Mouse (Mus musculus) c-Kit-positive CD71-positive TER-119-positive erythroid progenitor cells, embryonic 14.5 days (primary cell): ENCODE results near the gene Hbs1l.
"Not testable (repeated sequence)": the region's sequence is repeated elsewhere in the genome, so short reads cannot be mapped to it uniquely, and the experiment has no call there.

Experiments used
- DNase-seq: peaks from one replicate; pipeline ENCODE4 v3.0.0-alpha.2; 2013; ENCODE audit warnings: low spot score

The Hbs1l gene

DNA sequence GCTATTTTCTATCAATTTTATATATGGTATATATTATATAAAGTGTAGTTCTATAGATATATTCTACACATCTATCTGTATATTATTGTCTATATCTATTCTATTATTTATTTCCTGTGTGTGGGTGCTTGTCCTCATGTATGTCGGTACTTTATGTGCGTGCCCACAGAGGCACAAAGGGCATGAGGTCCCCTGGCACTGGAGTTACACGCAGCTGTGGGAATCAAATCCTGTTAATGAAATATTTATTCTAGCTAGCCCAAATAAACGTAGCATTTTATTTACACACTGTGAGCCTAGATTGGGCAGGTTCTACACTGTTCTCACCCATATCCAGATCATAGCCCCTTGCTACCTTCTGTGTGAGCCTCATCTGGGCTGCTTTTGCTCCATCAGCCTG lies 63.3 kb downstream of the Hbs1l start:
- DNase-seq = no peak

DNA sequence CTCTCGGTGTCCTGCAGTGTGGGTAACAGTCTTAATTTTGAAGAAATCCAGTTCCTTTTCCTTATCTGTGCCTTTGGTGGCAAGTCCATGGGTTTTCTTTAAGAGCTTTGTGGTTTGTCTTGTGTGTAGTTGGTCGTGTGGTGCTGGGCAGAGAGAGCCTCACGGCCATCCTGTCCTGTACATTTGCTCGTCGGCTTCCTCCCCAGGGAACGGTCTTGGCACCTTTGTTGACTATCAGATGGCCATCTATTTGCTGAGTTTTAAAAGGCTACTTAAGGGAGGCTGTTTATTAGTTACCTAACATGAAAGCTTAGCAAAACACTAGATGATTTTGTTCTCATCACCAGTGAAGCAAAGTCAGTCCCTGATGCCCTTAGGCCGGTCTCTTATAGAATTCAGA lies 66.1 kb downstream of the Hbs1l start:
- no peak for DNase-seq

DNA sequence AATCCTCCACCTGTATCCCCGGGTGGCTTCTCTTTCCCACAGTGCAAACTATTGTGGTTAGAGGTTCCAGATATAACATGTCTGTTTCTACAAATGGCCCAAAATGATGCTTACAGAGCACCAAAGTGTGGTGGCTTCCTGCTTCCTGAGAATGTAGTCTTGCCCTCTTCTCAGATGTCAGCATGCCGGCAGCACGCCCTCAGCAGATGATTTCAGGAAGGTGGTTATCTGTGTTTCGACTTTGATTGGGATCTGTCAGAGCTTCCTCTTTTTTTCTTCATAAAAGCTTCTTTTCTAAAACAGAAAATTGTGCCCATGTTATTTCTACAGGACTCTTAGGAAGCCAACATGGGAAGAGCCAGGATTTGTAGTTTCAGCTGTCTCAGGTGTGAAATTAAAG lies 67.5 kb downstream of the Hbs1l start:
- no peak for DNase-seq

DNA sequence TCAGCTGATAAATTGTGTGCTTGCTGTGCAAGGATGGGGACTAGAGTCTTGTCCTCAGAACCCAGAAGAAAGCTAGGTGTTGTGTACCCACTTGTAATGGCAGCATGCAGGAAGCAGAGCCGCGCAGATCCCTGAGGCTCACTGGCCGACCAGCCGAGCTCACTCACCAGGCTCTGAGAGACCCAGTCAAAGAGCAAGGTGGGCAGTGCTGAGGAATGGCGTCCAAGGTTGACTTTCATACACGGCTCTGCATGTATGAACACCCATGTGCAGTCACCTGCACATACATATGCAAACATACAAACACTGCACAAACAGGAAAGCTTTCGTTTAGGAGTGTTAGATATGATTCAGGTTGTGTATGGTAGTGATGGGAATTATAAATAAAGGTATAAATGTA lies 69.2 kb downstream of the Hbs1l start:
- no peak for DNase-seq

DNA sequence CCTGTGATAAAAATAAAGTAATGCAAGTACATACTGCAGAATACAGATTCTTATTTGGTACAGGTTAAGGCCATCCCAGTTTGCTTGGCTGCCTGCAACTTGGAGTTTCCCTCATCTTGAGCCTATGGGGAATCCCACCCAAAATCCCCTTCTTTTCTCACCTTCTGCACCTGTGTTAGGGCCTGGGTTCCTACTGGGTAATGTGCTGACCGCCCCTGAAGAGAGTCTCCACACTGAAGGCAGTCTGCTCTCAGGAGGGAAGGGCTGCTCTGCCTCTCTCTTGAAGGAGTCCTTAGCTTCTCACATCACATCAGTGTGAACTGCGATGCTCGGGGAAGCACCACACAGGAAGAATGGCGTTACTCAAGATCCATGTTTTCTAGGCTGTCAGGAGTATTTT lies 70.1 kb downstream of the Hbs1l start:
- DNase-seq = no peak

DNA sequence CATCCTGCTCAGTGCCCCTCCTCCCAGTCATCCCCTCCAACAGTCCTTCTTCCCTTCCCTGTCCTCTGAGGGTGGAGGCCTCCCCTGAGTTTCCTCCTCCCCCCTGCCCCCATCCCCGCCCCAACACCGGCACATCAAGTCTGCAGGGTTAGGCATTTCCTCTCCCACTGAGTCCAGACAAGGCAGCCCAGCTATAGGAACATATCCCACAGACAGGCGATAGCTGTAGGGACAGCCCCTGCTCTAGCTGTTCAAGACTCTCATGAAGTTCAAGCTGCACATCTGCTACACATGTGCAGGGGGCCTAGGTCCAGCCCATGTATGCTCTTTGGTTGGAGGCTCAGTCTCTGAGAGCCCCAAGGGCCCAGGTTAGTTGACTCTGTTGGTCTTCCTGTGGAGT lies 70.7 kb downstream of the Hbs1l start:
- no peak for DNase-seq

DNA sequence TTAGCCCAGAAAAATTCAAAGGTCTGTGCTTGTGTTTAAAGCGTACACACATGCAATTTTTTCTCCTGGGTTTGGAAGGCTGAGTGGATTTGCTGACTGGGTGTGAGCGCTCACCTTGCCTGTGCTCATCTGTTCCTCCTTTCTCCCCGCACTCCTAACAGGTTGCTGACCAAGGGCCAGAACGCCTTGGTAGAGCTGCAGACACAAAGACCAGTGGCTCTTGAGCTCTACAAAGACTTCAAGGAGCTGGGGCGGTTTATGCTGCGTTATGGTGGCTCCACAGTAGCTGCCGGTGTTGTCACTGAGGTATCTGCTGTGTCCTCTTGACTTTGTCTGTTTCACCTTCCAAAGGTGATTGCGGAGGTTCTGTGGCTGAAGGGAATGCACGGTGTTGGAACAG lies 71.7 kb downstream of the Hbs1l start:
- no peak for DNase-seq

DNA sequence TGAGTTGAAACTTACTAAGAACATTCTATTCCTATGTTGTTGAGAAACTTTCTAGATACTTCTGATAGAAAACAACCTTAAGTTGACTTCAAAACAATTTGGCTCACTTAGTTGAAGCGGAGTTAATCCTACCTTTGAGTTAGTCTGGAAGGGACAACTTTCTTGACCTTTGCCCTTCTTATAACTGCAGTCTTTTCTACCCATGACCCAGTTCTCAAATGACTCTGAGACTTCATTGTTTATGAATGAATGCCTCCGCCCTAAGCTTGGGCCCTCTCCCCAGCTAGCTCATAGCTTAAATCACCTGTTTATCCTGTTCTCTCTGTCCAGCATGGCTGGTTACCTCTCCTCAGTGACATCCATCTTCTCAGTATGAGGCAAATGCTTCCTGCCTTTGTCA lies 73.8 kb downstream of the Hbs1l start:
- no peak for DNase-seq

DNA sequence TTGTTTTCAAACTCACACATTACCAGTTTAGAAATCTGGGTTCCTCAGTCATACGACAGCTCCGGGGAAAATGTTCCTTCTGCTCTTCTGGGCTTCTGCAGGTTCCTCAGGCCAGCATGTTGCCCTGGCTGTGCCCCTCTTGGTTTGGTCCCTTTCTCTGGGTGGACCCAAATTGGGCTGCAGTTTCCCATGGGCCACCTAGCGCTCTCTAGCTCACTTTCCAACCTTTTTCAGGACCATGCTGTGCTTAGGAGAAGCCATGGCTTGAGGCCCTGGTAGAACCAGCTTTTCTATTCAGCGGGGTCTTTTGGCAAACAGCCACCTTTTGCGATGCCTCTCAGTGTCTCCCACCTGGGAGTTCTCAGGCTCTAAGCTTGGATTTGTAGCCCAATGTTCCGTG lies 76.5 kb downstream of the Hbs1l start:
- no peak for DNase-seq

DNA sequence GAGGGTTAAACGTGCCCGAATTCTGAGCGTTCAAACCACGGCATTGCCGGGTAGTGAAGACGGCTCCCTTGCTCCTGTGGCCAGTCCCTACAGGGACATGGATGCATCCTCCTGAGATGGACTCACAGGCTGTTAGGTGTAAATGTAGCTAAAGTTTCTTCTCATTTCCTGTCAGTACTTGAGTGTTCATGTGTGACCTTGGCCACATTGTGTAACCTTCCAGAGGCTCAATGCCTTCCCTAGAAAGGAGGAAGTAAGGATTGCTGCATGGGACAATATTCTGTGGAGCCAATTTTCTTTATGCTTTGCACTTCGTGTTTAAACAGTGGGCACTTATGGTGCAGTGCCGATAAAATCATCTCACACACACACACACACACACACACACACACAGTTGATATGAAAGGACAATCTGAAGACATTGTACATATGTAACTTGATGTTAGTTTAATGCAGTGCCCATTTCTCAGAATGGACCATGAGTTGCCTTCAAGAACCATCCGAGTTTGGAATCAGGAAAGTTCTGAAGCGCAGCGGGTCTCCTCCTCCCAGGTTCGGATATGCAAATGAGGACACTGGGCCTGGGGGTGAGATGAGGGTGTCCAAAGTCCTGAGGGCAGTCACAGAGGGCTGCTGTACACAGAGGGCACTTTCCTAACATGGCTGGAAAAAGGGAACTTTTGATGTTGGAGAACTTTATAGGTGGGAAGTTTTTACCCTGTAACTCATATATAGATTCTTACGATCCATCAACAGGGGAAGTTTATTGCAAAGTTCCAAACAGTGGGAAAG lies 81.1 kb downstream of the Hbs1l start, which contains the start of gene Aldh8a1:
TSS of gene Aldh8a1 (plus strand) at position 610 of the 792 bp plus-strand sequence.
- no peak for DNase-seq

DNA sequence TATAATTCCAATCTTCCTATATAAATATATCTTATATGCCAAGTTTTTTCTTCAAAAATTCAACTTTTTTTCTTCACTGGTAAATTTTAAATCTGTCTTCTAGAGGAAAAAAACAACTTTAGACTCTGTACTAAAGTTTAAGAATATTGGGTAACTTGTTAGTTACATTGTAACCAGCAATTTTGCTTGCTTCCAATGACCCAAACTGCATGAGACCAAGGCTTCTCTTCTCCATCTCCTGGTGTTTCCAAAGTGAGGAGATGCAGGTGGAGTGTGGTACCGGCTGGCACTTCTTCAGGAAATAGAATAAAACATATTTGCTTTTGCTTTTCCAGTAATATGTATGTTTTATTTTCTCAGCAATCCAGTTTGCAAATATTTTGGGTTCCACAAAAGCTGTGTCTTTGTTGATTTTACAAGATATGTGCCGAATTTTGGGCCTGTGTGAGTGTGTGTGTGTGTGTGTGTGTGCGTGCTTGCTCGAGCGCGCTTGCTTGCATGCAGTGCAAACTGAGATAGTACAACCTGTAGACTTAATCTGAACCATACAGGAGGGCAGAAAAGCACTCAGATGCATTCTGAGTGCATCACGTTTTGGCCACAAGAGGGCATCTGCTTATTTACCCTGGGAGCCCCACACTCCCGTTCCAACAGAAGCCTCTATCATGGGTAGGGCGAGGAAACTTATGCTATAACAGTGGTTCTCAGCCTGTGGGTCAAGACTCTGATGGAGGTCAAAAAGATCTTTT lies 82.6 kb downstream of the Hbs1l start:
- DNase-seq = peak; percentile 59

DNA sequence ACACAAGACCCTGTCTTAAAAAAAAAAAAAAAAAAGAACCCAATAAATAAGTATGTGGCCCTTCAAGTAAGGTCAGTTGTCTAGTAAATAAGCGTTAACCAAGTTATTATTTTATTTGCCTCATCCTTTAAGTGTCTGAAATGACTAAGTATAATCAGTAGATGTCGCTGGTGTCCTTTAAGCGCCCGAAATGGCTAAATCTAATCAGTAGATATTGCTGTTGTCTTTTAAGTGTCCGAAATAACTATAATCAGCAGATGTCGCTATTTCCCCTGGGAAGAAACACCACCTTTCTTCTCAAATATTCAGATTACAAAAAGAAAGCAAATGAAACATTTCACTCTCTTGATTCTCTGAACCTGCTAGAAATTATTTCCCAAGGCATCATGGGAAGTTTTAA lies 87.1 kb downstream of the Hbs1l start:
- DNase-seq = peak; percentile 66

DNA sequence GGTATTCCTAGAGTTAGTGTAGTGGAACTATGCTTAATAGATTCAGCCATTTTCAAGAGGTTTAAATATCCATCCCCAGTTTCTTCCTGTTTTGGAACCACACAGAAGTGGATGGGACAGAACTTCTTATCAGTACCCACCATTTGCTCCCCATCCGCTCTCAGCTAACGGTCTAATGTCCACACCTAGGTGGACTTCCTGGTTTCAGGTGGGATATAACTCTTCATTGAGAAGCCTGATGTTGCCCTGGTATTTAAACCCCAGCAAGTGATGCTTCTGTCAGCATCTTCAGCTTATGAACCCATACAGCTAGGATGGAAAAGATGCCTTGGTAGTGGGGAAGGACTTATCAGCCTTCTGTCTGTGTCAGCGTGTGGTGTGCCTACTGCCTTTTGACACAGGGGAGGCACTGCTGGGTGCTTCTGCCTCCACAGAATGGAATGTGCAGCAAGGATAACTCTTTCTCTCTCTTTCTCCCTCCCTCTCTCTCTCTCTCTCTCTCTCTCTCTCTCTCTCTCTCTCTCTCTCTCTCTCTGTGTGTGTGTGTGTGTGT lies 89.4 kb downstream of the Hbs1l start:
- no peak for DNase-seq

DNA sequence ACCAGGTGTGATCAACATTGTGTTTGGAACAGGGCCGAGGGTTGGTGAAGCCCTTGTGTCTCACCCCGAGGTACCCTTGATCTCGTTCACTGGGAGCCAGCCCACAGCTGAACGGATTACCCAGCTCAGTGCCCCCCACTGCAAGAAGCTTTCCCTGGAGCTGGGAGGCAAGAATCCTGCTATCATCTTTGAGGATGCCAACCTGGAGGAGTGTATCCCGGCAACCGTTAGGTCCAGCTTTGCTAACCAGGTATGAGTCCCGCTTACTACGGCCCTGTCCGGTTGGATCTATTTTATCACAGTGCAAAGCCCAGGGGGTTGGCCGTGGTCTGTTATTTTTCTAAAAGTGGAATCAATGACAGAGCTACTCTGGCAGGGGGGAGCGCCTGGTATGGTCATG lies 93.3 kb downstream of the Hbs1l start:
- DNase-seq = no peak

DNA sequence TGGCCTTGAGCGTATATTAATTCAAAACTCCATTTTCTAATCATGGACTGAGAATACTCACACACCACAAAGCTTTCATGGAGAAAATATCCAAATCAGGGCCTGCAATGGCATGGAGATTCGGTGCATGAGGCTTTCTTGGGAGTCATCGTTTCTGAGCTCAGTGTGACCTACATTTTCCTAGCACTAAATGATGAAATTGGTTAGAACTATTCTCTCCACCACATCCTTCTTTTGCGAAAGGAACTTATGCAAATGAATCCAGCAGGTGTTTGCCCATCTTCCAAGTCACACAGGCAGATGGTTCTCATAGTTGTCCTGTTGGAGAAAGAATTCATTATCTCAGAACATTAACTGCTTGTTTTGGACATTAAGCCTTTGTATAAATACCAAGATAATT lies 94.7 kb downstream of the Hbs1l start:
- DNase-seq = no peak

DNA sequence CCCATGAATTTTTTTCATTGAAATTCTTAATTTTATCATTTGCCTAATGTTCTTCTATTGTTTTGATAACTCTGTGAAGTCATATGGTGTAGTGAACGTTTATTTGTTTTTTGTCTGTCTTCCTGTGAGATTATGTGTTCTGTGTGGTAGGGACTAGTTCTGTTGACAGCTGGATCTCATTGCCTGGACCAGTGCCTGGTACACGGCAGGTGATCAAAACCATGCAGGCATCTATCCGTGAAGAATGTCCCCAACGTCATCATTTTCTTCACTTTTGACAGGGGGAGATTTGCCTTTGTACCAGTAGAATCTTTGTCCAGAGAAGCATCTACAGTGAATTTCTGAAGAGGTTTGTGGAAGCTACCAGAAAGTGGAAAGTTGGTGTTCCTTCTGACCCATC lies 95.5 kb downstream of the Hbs1l start:
- DNase-seq = no peak

DNA sequence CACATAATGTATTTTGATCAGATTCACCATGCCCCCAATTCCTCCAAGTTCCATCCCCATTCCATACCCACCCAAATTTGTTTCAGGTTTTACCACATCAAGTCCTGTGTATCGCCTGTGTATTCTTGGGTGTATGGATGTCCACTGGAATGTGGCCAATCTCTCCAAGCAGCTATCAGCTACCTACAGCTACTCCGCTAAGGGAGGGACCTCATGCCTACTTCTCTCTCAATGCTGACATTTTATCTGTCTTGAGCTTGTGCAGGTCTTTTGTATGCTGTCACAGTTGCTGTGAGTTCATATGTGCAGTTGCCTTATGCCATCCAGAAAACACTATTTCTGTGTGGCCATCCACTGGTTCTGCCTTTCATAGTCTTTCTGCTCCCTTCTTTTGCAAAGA lies 97.6 kb downstream of the Hbs1l start:
- no peak for DNase-seq

DNA sequence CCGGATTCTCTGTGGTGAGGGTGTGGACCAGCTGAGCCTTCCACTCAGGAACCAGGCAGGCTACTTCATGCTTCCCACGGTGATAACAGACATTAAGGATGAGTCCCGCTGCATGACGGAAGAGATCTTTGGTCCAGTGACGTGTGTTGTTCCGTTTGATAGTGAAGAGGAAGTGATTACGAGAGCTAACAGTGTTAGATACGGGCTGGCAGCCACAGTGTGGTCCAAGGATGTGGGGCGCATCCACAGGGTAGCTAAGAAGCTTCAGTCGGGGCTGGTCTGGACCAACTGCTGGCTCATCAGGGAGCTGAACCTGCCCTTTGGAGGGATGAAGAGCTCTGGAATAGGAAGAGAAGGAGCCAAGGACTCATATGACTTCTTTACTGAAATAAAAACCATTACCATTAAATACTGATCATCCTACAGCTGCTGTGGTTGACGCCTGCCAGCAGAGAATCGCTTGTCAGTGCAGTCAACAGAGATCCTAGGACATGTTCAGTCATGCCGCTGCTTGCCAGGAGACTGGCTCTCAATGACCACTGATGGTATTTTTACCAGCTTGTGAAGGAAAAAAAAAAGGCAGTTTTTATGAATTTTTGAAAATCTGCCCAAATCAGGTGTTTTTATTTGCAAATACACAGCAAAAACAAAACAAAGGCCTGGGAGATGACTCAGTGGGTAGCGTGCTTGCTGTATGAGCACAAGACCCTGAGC lies 99.8 kb downstream of the Hbs1l start:
- DNase-seq = no peak

DNA sequence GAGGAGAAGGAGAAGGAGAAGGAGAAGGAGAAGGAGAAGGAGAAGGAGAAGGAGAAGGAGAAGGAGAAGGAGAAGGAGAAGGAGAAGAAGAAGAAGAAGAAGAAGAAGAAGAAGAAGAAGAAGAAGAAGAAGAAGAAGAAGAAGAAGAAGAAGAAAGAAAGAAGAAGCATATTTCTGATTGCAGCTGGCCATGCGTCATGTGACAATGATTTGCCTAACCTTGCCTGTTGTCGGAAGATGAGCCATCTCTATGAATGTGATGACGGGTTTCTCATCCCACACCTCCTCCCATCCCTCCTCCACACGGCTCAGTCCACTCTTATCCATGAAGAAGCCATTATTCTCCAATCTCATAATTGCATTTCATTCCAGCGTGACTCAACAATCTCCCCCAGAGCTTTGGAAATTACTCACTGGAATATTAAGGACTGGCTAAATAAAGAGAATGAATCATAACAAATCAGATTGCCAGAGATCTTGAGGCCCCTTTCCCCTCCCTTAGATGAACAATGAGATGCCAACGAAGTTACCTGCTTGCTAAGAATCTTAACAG lies 103.2 kb downstream of the Hbs1l start:
- not testable (repeated sequence) for DNase-seq

DNA sequence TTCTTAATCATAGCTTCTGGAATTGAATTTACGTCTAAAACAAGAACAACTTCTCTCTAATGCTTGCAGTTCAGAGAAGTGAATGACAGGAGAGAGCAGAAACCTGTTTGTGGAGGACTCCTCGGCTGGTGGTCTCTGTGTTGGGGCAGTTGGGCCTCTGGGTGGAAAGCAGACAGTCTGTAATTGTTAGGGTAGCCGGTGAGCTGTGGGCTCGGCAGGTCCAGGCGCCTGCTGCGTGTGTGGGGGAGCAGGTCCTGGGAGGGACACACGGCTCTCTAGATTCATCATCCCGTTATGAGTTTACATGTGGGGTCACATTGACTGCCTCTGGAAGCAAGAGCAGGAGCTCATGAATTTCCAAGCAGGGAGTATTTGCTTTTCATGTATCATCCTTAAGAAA lies 103.8 kb downstream of the Hbs1l start:
- no peak for DNase-seq

DNA sequence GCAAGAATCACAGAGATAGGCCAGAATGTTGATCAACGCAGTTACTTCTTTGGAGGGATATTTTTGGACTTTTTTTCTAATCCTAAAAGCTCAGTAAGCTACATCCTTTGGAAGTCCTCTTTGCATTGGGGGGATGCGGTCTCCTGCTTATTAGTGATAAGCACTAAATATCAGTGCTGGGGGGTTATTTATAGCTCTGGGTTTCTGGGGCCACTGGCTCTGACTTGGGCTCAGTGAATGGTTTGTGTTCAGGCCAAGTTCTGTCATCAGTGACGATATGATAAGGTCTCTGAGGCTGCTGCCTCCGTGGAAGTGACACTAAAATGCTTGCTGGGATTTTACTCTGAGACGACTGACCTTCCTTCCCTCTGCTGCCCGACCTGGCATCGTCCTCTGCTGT lies 104.3 kb downstream of the Hbs1l start:
- DNase-seq = no peak

DNA sequence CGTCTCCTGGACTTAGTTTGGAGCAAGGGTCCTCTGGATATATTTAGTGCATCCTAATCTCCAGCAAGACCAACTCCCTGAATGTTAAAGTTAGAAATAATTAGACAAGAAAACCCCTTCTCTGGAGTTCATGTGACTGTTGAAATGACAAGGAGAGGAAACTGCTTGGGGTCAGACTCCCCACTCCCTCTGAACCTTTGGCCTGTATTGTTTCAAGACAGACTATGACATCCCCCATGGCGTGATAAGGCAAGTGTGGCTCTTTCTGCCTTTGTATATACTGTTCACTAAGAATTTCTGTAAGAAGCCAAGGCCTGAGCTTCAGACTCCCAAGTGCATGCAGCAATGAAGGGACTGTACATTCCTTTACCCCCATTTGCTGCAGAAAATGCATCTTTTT lies 104.7 kb downstream of the Hbs1l start:
- no peak for DNase-seq
